Mouse (Mus musculus): ENCODE measurements around the gene Chrm2.

The Chrm2 gene

GRCm38 (mm10) chr6:36517242-36517641, 129.4 kb downstream of the Chrm2 start:
- DNase-seq (ENCODE audit: low spot score) = no peak

GRCm38 (mm10) chr6:36523599-36523998, 135.7 kb downstream of the Chrm2 start:
- DNase-seq (ENCODE audit: low spot score) = no peak

GRCm38 (mm10) chr6:36528509-36528908, 140.6 kb downstream of the Chrm2 start:
- DNase-seq (ENCODE audit: low spot score) = no peak

GRCm38 (mm10) chr6:36541247-36541646, 153.4 kb downstream of the Chrm2 start:
- DNase-seq (ENCODE audit: low spot score) = no peak

- DNase-seq (ENCODE audit: low spot score) = no peak
Measured at GRCm38 (mm10) chr6:36566886-36567285, 179.0 kb downstream of the Chrm2 start.
